In the genomic region with DNA sequence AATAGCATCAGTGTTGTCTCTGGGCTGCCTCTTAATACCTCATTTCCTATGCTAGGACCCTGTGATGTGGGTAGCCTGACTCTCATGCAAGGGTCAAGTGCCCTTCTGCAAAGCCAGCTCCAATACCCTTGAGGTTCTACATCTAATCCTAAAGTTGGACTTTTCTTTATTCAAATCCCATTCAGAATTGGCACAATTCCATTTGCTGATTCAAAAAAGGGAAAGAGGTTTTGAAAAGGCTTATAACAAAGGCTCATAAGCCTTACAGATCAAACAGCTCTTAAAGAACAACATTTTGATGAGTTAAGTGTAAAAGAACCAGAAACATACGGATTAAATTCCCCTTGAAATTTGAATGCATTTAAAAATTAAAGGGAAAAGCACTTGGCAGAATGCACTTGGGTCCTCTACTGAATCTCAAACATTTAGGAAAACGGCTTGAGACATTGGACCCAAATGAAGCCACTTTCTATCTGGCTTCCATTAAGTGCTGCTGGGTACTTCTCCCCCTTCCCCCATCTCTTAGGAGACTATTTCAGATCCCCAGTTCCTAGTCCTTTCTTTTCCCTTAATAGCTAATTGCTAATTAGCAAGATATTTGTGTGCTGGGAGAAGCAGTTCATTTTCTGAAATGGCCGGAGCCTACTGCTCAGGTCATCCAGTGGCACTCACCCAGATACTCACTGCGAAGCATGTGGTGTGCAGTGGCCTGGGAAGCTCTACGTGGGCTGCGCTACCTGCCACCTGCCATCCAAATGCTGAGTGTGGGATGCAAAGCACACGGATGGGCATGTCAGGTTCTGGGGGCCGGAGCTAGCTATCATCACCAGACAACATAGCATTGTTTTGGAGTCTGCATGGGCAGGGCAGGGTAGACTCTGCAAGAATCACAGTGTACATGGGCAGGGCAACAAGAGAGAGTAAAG, we compare ENCODE assay signal across 18 mouse cellular contexts.
A peak's percentile ranks its signal among the peaks of the same experiment; 100 is the strongest.
DNase-seq lines count a peak whose midpoint lies in the region; ATAC-seq lines count a peak whose summit lies in the region.
"Had no signal": no experiment of that assay in that cellular context is flagged by ENCODE, and none has a peak within 500 bp of the region (broad histone marks: within the 10 kb centered on the region; RNA-seq: fewer than 3 reads in every experiment).

No protein-coding gene starts in this region.

- no peaks in the 10 kb centered on the region for H3K27me3 ChIP-seq in forebrain, embryonic 14.5 days (replicated peaks; ENCODE audit: control insufficient read depth, insufficient read depth, low read length)
- H3K27me3 ChIP-seq in forebrain, embryonic 15.5 days: no peaks in the 10 kb centered on the region
- no peaks in the 10 kb centered on the region for H3K27me3 ChIP-seq in midbrain, embryonic 16.5 days (ENCODE audit: control insufficient read depth, insufficient read depth, low read depth, low read length)
- peaks cover 74% of the 10 kb centered on the region for H3K27me3 ChIP-seq in midbrain, embryonic 10.5 days (ENCODE audit: low read depth, poor library complexity, severe bottlenecking)
- H3K27me3 ChIP-seq: limb, embryonic 12.5 days; liver, embryonic 13.5 days; stomach, embryonic 15.5 days had no signal

- H3K4me2 ChIP-seq in forebrain, embryonic 14.5 days (ENCODE audit: low read length): no peak overlapping the region
- no peak overlapping the region for H3K4me2 ChIP-seq in forebrain, embryonic 15.5 days (replicated peaks)
- no peak overlapping the region for H3K4me2 ChIP-seq in midbrain, embryonic 16.5 days (ENCODE audit: low read length)
- H3K4me2 ChIP-seq: limb, embryonic 12.5 days; liver, embryonic 13.5 days; stomach, embryonic 15.5 days had no signal

- H3K4me1 ChIP-seq in forebrain, embryonic 14.5 days (ENCODE audit: control insufficient read depth, insufficient read depth, low read length): peaks cover 10% of the 10 kb centered on the region
- peaks cover 15% of the 10 kb centered on the region for H3K4me1 ChIP-seq in forebrain, embryonic 15.5 days
- H3K4me1 ChIP-seq in midbrain, embryonic 16.5 days (ENCODE audit: control insufficient read depth, insufficient read depth, low read length): peaks cover 3% of the 10 kb centered on the region; the same call in 1 of the 2 replicates
- H3K4me1 ChIP-seq in midbrain, embryonic 10.5 days: peaks cover 7% of the 10 kb centered on the region
- H3K4me1 ChIP-seq: limb, embryonic 12.5 days; liver, embryonic 13.5 days; stomach, embryonic 15.5 days had no signal

- no peaks in the 10 kb centered on the region for H3K9me3 ChIP-seq in forebrain, embryonic 14.5 days (replicated peaks; ENCODE audit: control insufficient read depth, low read length)
- H3K9me3 ChIP-seq in forebrain, embryonic 15.5 days: no peaks in the 10 kb centered on the region
- H3K9me3 ChIP-seq in midbrain, embryonic 16.5 days (replicated peaks; ENCODE audit: control insufficient read depth, low read length, poor library complexity, severe bottlenecking): no peaks in the 10 kb centered on the region
- H3K9me3 ChIP-seq in midbrain, embryonic 10.5 days (replicated peaks): no peaks in the 10 kb centered on the region
- H3K9me3 ChIP-seq: limb, embryonic 12.5 days; liver, embryonic 13.5 days; stomach, embryonic 15.5 days had no signal

- no peak overlapping the region for H3K27ac ChIP-seq in forebrain, embryonic 14.5 days (ENCODE audit: low read depth, low read length)
- H3K27ac ChIP-seq in forebrain, embryonic 15.5 days (replicated peaks): no peak overlapping the region
- H3K27ac ChIP-seq in midbrain, embryonic 16.5 days (ENCODE audit: low read length): no peak overlapping the region; the same call in 1 of the 2 replicates
- no peak overlapping the region for H3K27ac ChIP-seq in midbrain, embryonic 10.5 days (replicated peaks)
- H3K27ac ChIP-seq: limb, embryonic 12.5 days; liver, embryonic 13.5 days; stomach, embryonic 15.5 days had no signal

- H3K4me3 ChIP-seq in forebrain, embryonic 14.5 days (ENCODE audit: low read depth, low read length): no peak overlapping the region
- no peak overlapping the region for H3K4me3 ChIP-seq in forebrain, embryonic 15.5 days
- H3K4me3 ChIP-seq in midbrain, embryonic 16.5 days (ENCODE audit: low read depth, low read length): no peak overlapping the region
- H3K4me3 ChIP-seq in midbrain, embryonic 10.5 days: no peak overlapping the region
- H3K4me3 ChIP-seq: limb, embryonic 12.5 days; liver, embryonic 13.5 days; stomach, embryonic 15.5 days had no signal

- DNase-seq in forebrain, embryonic 14.5 days (ENCODE audit: low spot score): peak; percentile 49
- DNase-seq in midbrain, embryonic 10.5 days (ENCODE audit: low spot score): no peak
- DNase-seq in cerebellum, adult 9-11 months: peak; percentile 97
- no peak for DNase-seq in layer of hippocampus, adult 11-12 months (ENCODE audit: low spot score)
- no peak for DNase-seq in lung, postnatal 10 days
- DNase-seq: adrenal gland, adult 8-10 months; B cell, adult 2 months; embryo, embryonic 11 days; heart, adult 18-20 months; kidney, postnatal 14 days; liver, embryonic 13.5 days; thymus, adult 2 months had no signal

- no peak overlapping the region for H3K9ac ChIP-seq in forebrain, embryonic 14.5 days (ENCODE audit: low read length)
- H3K9ac ChIP-seq in forebrain, embryonic 15.5 days (replicated peaks): no peak overlapping the region
- H3K9ac ChIP-seq in midbrain, embryonic 16.5 days (ENCODE audit: low read depth, low read length): no peak overlapping the region
- H3K9ac ChIP-seq: limb, embryonic 12.5 days; liver, embryonic 13.5 days; stomach, embryonic 15.5 days had no signal

- peak; percentile 55; the same call in 1 of the 2 replicates for ATAC-seq in forebrain, embryonic 14.5 days
- no peak for ATAC-seq in forebrain, embryonic 15.5 days (replicated peaks)
- ATAC-seq in midbrain, embryonic 16.5 days: 0 out of 2 replicates have a peak, but pooled peaks have one; percentile 48
- ATAC-seq: intestine, postnatal 0 days; lung, postnatal 0 days had no signal

- 30% methylated on average over 8 of the region's 8 CpGs for WGBS in forebrain, embryonic 14.5 days
- 27% methylated on average over 8 of the region's 8 CpGs for WGBS in forebrain, embryonic 15.5 days
- 62% methylated on average over 8 of the region's 8 CpGs for WGBS in midbrain, embryonic 16.5 days
- WGBS in midbrain, embryonic 10.5 days: 74% methylated on average over 8 of the region's 8 CpGs

- no peaks in the 10 kb centered on the region for H3K36me3 ChIP-seq in forebrain, embryonic 14.5 days (ENCODE audit: control insufficient read depth, insufficient read depth, low read length)
- H3K36me3 ChIP-seq in forebrain, embryonic 15.5 days: no peaks in the 10 kb centered on the region
- H3K36me3 ChIP-seq in midbrain, embryonic 16.5 days (ENCODE audit: control insufficient read depth, insufficient read depth, low read length): no peaks in the 10 kb centered on the region
- H3K36me3 ChIP-seq in midbrain, embryonic 10.5 days: no peaks in the 10 kb centered on the region
- H3K36me3 ChIP-seq: limb, embryonic 12.5 days; liver, embryonic 13.5 days; stomach, embryonic 15.5 days had no signal

Comparison
In these comparisons a context has a peak if more than half of its experiments do, and no peak if none do; other contexts are left out.
1. DNase-seq: peak in forebrain, embryonic 14.5 days (single experiment) and cerebellum, adult 9-11 months (single experiment); none in midbrain, embryonic 10.5 days (single experiment), layer of hippocampus, adult 11-12 months (single experiment) and lung, postnatal 10 days (single experiment).